In genomic region chr13:57259920-57260319, GRCm38 (mm10) we compare ENCODE assay signal across 9 mouse cellular contexts.
DNase-seq lines count a peak whose midpoint lies in the region; ATAC-seq and TF ChIP-seq lines count a peak whose summit lies in the region.
"Had no signal": no experiment of that assay in that cellular context is flagged by ENCODE, and none has a peak within 500 bp of the region (broad histone marks: within the 10 kb centered on the region; RNA-seq: fewer than 3 reads in every experiment).

No protein-coding gene starts in this region.

- no peak for TF ChIP-seq POLR2A in ES-Bruce4 (IDR thresholded peaks at IDR 0.05; ENCODE audit: insufficient read depth, low read length)

- TF ChIP-seq EP300 in ES-Bruce4 (IDR thresholded peaks at IDR 0.05; ENCODE audit: insufficient read depth, low read depth, low read length), result no peak

- no peaks in the 10 kb centered on the region for H3K4me1 ChIP-seq in ES-Bruce4 (ENCODE audit: control insufficient read depth, insufficient read depth, low read length)
- no peaks in the 10 kb centered on the region for H3K4me1 ChIP-seq in embryonic facial prominence, embryonic 11.5 days (ENCODE audit: control insufficient read depth, insufficient read depth, low read length)

- H3K4me3 ChIP-seq in ES-Bruce4 (ENCODE audit: low read depth, low read length), result no peak overlapping the region
- H3K4me3 ChIP-seq in embryonic facial prominence, embryonic 11.5 days (ENCODE audit: low read depth, low read length), result no peak overlapping the region
- H3K4me3 ChIP-seq: erythroblast, embryonic 14.5 days had no signal

- intact Hi-C loops in heart, postnatal 14 days (cut with DNase I), result loop anchor here (1.0 to 5.0 kb wide), 2 partner anchors 454 to 783 kb away; no protein-coding TSS in a partner anchor

- no peaks in the 10 kb centered on the region for H3K36me3 ChIP-seq in ES-Bruce4 (ENCODE audit: control insufficient read depth, insufficient read depth, low read length, poor library complexity, severe bottlenecking)
- no peaks in the 10 kb centered on the region for H3K36me3 ChIP-seq in embryonic facial prominence, embryonic 11.5 days (replicated peaks; ENCODE audit: control insufficient read depth, insufficient read depth, low read depth, low read length)

- H3K27me3 ChIP-seq in ES-Bruce4 (ENCODE audit: control insufficient read depth, insufficient read depth, low read length, poor library complexity, severe bottlenecking), result no peaks in the 10 kb centered on the region
- H3K27me3 ChIP-seq in embryonic facial prominence, embryonic 11.5 days (ENCODE audit: control insufficient read depth, insufficient read depth, low read length), result no peaks in the 10 kb centered on the region

- no peaks in the 10 kb centered on the region for H3K9me3 ChIP-seq in ES-Bruce4 (replicated peaks; ENCODE audit: control insufficient read depth, insufficient read depth, low read length, poor library complexity, severe bottlenecking)
- no peaks in the 10 kb centered on the region for H3K9me3 ChIP-seq in embryonic facial prominence, embryonic 11.5 days (replicated peaks; ENCODE audit: control insufficient read depth, low read length)

- ATAC-seq in embryonic facial prominence, embryonic 11.5 days (replicated peaks; ENCODE audit: insufficient number of reproducible peaks, low FRiP score, low TSS enrichment, low read depth), result no peak
- no peak for ATAC-seq in megakaryocyte, adult 5-6 weeks (ENCODE audit: poor library complexity, severe bottlenecking)

- H3K4me2 ChIP-seq in embryonic facial prominence, embryonic 11.5 days (ENCODE audit: low read depth, low read length), result no peak overlapping the region

- peak; percentile 93 for TF ChIP-seq CTCF in ES-Bruce4 (IDR thresholded peaks at IDR 0.05; ENCODE audit: low read depth, low read length)

- H3K27ac ChIP-seq in ES-Bruce4 (ENCODE audit: insufficient read depth, low read length), result no peak overlapping the region
- no peak overlapping the region for H3K27ac ChIP-seq in embryonic facial prominence, embryonic 11.5 days (replicated peaks; ENCODE audit: low read depth, low read length)

- 7% methylated on average over 6 of the region's 6 CpGs for WGBS in embryonic facial prominence, embryonic 11.5 days

- H3K9ac ChIP-seq in ES-Bruce4 (ENCODE audit: low read depth, poor library complexity, severe bottlenecking), result no peak overlapping the region
- no peak overlapping the region for H3K9ac ChIP-seq in embryonic facial prominence, embryonic 11.5 days (replicated peaks; ENCODE audit: low read length)

- DNase-seq in adrenal gland, postnatal 4 days (ENCODE audit: low spot score in 2 of 2), result peak; percentile 62 to 66
- DNase-seq in embryonic facial prominence, embryonic 11.5 days (ENCODE audit: low spot score), result peak; percentile 83
- peak; percentile 76 to 83 for DNase-seq in heart, postnatal 14 days
- DNase-seq in layer of hippocampus, adult 18-20 months (ENCODE audit: low spot score in 2 of 2), result peak; percentile 75 to 91
- DNase-seq in lung, postnatal 10 days, result peak; percentile 74
- peak; percentile 87 to 89 for DNase-seq in right cerebral cortex, adult 2 months (ENCODE audit: low spot score in 2 of 2)
